Mouse (Mus musculus) CH12.LX (cell line): Measurements from ENCODE around the gene Ccn1. TPM values are rescaled to one million over a fixed set of nuclear protein-coding genes. Genes with fewer than 3 reads are reported as not detected.

Experiments used
- DNase-seq: peaks from one replicate; pipeline ENCODE4 v3.0.0-alpha.2; 2013; ENCODE audit errors: extremely low read depth
- H3K27ac ChIP-seq: 2 replicates; pipeline ENCODE4 v1.5.1; 2012; ENCODE audit warnings: low read depth, mild to moderate bottlenecking, control low read depth, moderate library complexity; ENCODE audit not compliant: insufficient read depth
- H3K27me3 ChIP-seq: replicated peaks from 2 replicates; pipeline ENCODE3; 2012; ENCODE audit warnings: inconsistent platforms
- H3K36me3 ChIP-seq, 2 experiments: replicated peaks in 1 of 2; 2 replicates each; pipeline versions ENCODE3 to v1.6.1; 2012; ENCODE audit warnings: inconsistent platforms in 1 of 2, low read length in 1 of 2, mild to moderate bottlenecking in 1 of 2, mixed read lengths in 1 of 2, moderate library complexity in 1 of 2; ENCODE audit not compliant: control insufficient read depth in 1 of 2, insufficient read depth in 1 of 2
- H3K4me1 ChIP-seq, 2 experiments: 2 replicates each; pipeline ENCODE4 v1.6.1; 2012; ENCODE audit warnings: inconsistent platforms in 1 of 2, moderate library complexity in 1 of 2; ENCODE audit not compliant: insufficient read depth in 2 of 2, control insufficient read depth in 1 of 2
- H3K4me2 ChIP-seq: 2 replicates; pipeline ENCODE4 v1.6.1; 2012; ENCODE audit warnings: low read depth, mild to moderate bottlenecking, control low read depth; ENCODE audit not compliant: poor library complexity, insufficient read depth, severe bottlenecking
- H3K4me3 ChIP-seq, 3 experiments: fragments of 150-350 bp in 1 of 3; sonication (generic) in 1 of 3; replicated peaks in 1 of 3; 2 replicates each; pipeline versions ENCODE3 to v1.5.1; 2011 to 2012; ENCODE audit warnings: low read depth in 2 of 3, low read length in 2 of 3, mild to moderate bottlenecking in 2 of 3, moderate library complexity in 2 of 3, control low read depth in 1 of 3, improper control_type of control experiment in 1 of 3, inconsistent platforms in 1 of 3, mixed read lengths in 1 of 3; ENCODE audit not compliant: poor library complexity in 1 of 3
- H3K79me2 ChIP-seq: replicated peaks from 2 replicates; pipeline ENCODE4 v1.6.1; 2012; ENCODE audit warnings: mild to moderate bottlenecking, moderate library complexity; ENCODE audit not compliant: control insufficient read depth, poor library complexity, insufficient read depth, severe bottlenecking; ENCODE audit errors: extremely low read depth
- H3K9ac ChIP-seq: 2 replicates; pipeline ENCODE4 v1.6.1; 2012; ENCODE audit warnings: low read depth, mild to moderate bottlenecking, control low read depth, moderate library complexity; ENCODE audit not compliant: insufficient read depth
- H3K9me3 ChIP-seq: replicated peaks from 2 replicates; pipeline ENCODE3; 2012; ENCODE audit warnings: low read length, inconsistent platforms, mixed read lengths
- BHLHE40 ChIP-seq: IDR thresholded peaks from 2 replicates; pipeline ENCODE4 v1.6.1; 2011; ENCODE audit warnings: mild to moderate bottlenecking, low read depth, low read length, improper control_type of control experiment
- CHD1 ChIP-seq: IDR thresholded peaks from 2 replicates; pipeline ENCODE4 v1.6.1; 2012; ENCODE audit warnings: low read depth, low read length, improper control_type of control experiment, inconsistent platforms
- CHD2 ChIP-seq: IDR thresholded peaks from 2 replicates; pipeline ENCODE4 v1.6.1; 2011; ENCODE audit warnings: low read length, improper control_type of control experiment
- CTCF ChIP-seq, 2 experiments: IDR thresholded peaks in 1 of 2; conservative IDR thresholded peaks in 1 of 2; 2 replicates each; pipeline ENCODE4 v1.5.1; 2011 to 2012; ENCODE audit warnings: low read depth in 2 of 2, low read length in 2 of 2, improper control_type of control experiment in 1 of 2, inconsistent platforms in 1 of 2, mild to moderate bottlenecking in 1 of 2, moderate library complexity in 1 of 2
- JUN ChIP-seq: IDR thresholded peaks from 2 replicates; pipeline ENCODE4 v1.6.1; 2011; ENCODE audit warnings: low read depth, mild to moderate bottlenecking, low read length, improper control_type of control experiment, moderate library complexity; ENCODE audit not compliant: insufficient read depth
- JUND ChIP-seq: conservative IDR thresholded peaks from 2 replicates; pipeline ENCODE4 v1.6.1; 2011; ENCODE audit warnings: low read depth, low read length, improper control_type of control experiment
- KAT2A ChIP-seq: IDR thresholded peaks from 2 replicates; pipeline ENCODE4 v1.6.1; 2012; ENCODE audit warnings: low read length, improper control_type of control experiment, inconsistent platforms; ENCODE audit not compliant: insufficient replicate concordance
- MAFK ChIP-seq: IDR thresholded peaks from 2 replicates; pipeline ENCODE4 v1.6.1; 2011; ENCODE audit warnings: low read length, improper control_type of control experiment; ENCODE audit not compliant: insufficient replicate concordance
- MAX ChIP-seq: IDR thresholded peaks from 2 replicates; pipeline ENCODE4 v1.6.1; 2011; ENCODE audit warnings: low read length, improper control_type of control experiment
- MAZ ChIP-seq: IDR thresholded peaks from 2 replicates; pipeline ENCODE4 v1.6.1; 2012; ENCODE audit warnings: low read depth, mild to moderate bottlenecking, inconsistent platforms, low read length, improper control_type of control experiment, moderate library complexity
- MXI1 ChIP-seq: IDR thresholded peaks from 2 replicates; pipeline ENCODE4 v1.6.1; 2011; ENCODE audit warnings: mild to moderate bottlenecking, low read depth, low read length, improper control_type of control experiment
- MYC ChIP-seq: IDR thresholded peaks from 2 replicates; pipeline ENCODE4 v1.6.1; 2011; ENCODE audit warnings: low read depth, mild to moderate bottlenecking, improper control_type of control experiment, low read length
- NRF1 ChIP-seq: IDR thresholded peaks from 2 replicates; pipeline ENCODE4 v1.6.1; 2014; ENCODE audit warnings: low read depth, mild to moderate bottlenecking, inconsistent platforms, low read length, improper control_type of control experiment, moderate library complexity
- PAX5 ChIP-seq: IDR thresholded peaks from 2 replicates; pipeline ENCODE4 v1.6.1; 2012; ENCODE audit warnings: low read length, inconsistent platforms, mixed read lengths
- POLR2A ChIP-seq: IDR thresholded peaks from 2 replicates; pipeline ENCODE4 v1.6.1; 2011; ENCODE audit warnings: low read depth, mild to moderate bottlenecking, improper control_type of control experiment, low read length
- POLR2AphosphoS2 ChIP-seq: IDR thresholded peaks from 2 replicates; pipeline ENCODE4 v1.6.1; 2011; ENCODE audit warnings: low read depth, low read length, improper control_type of control experiment
- SMC3 ChIP-seq: IDR thresholded peaks from 2 replicates; pipeline ENCODE4 v1.6.1; 2011; ENCODE audit warnings: low read depth, low read length, improper control_type of control experiment
- USF2 ChIP-seq: conservative IDR thresholded peaks from 2 replicates; pipeline ENCODE4 v1.6.1; 2011; ENCODE audit warnings: low read depth, low read length, improper control_type of control experiment
- ZC3H11A ChIP-seq: IDR thresholded peaks from 2 replicates; pipeline ENCODE4 v1.6.1; 2012; ENCODE audit warnings: low read depth, mild to moderate bottlenecking, inconsistent platforms, low read length, improper control_type of control experiment
- dilution Hi-C: fragments of 300-500 bp; cut with MboI; formaldehyde crosslinking; loops from 2 replicates; pipeline ENCODE4 v1.14.3; 2020; ENCODE audit warnings: low sequenced_read_pairs; ENCODE audit not compliant: extremely low pct_unique_long_range_greater_than_20kb, extremely low pct_ligation_motif_present
- in situ Hi-C: fragments of 300-500 bp; cut with MboI; formaldehyde crosslinking; loops from 3 replicates; pipeline ENCODE4 v1.14.3; 2019; ENCODE audit warnings: low sequenced_read_pairs, low pct_ligation_motif_present, low pct_unique_long_range_greater_than_20kb, mixed read lengths
- polyA plus RNA-seq: library from polyadenylated mRNA; unstranded; fragments of >175 nt; gene quantifications from 2 replicates; pipeline ENCODE4 v1.2.1, GENCODE M21; 2012; ENCODE audit warnings: low read depth; ENCODE audit not compliant: insufficient read length
- total RNA-seq, 2 experiments: library from RNA; depleted of rRNA; stranded (reverse); fragments of 300-350 nt in 1 of 2; fragments of >200 nt in 1 of 2; gene quantifications; 2 replicates each; pipeline ENCODE4 v1.2.3; 2012 to 2014

The Ccn1 gene
- total and polyA plus RNA-seq, 3 experiments, result not detected

GRCm38 (mm10) chr3:145692037-145692436, 42.3 kb upstream of the Ccn1 start:
- 0 out of 4 replicates have a peak, but pooled peaks cover 0 to 2% of the 10 kb centered on the region in 2 experiments for H3K4me1 ChIP-seq
- H3K9me3 ChIP-seq, result no peaks in the 10 kb centered on the region
- no peak overlapping the region for H3K9ac ChIP-seq
- H3K36me3 ChIP-seq, result no peaks in the 10 kb centered on the region
- no peak overlapping the region for H3K4me3 ChIP-seq
- H3K4me2 ChIP-seq, result no peak overlapping the region
- no peaks in the 10 kb centered on the region for H3K79me2 ChIP-seq
- no peaks in the 10 kb centered on the region for H3K27me3 ChIP-seq
- DNase-seq, result no peak
- in situ Hi-C loops, result no loop called here
- no peak overlapping the region for H3K27ac ChIP-seq
- dilution Hi-C loops, result no loop called here
- no peak for TF ChIP-seq POLR2A
- no peak for TF ChIP-seq ZC3H11A
- TF ChIP-seq MAX, result no peak
- no peak for TF ChIP-seq CHD1
- no peak for TF ChIP-seq MXI1
- TF ChIP-seq MAZ, result no peak
- TF ChIP-seq SMC3, result no peak
- no peak for TF ChIP-seq MAFK
- no peak for TF ChIP-seq NRF1
- TF ChIP-seq CTCF (conservative IDR thresholded peaks at IDR 0.05 in 1 of 2, IDR thresholded peaks at IDR 0.05 in 1 of 2; ENCODE audit: low read depth in 2 of 2, low read length in 2 of 2), result no peak
- TF ChIP-seq USF2, result no peak
- TF ChIP-seq JUN, result no peak
- TF ChIP-seq POLR2AphosphoS2, result no peak
- TF ChIP-seq JUND, result no peak
- no peak for TF ChIP-seq MYC
- no peak for TF ChIP-seq KAT2A
- TF ChIP-seq BHLHE40, result no peak
- no peak for TF ChIP-seq CHD2

GRCm38 (mm10) chr3:145691415-145691814, 41.6 kb upstream of the Ccn1 start:
- H3K79me2 ChIP-seq, result no peaks in the 10 kb centered on the region
- H3K4me1 ChIP-seq, result 0 out of 4 replicates have a peak, but pooled peaks cover 0 to 2% of the 10 kb centered on the region in 2 experiments
- no peak for TF ChIP-seq MYC
- no peak for TF ChIP-seq CHD2
- TF ChIP-seq PAX5, result no peak
- no peak for DNase-seq
- no peak overlapping the region for H3K4me2 ChIP-seq
- H3K9me3 ChIP-seq, result no peaks in the 10 kb centered on the region
- H3K9ac ChIP-seq, result no peak overlapping the region
- no peaks in the 10 kb centered on the region for H3K27me3 ChIP-seq
- H3K27ac ChIP-seq, result no peak overlapping the region
- in situ Hi-C loops (no loop called here), dilution Hi-C loops (no loop called here)
- H3K4me3 ChIP-seq, result no peak overlapping the region
- no peaks in the 10 kb centered on the region for H3K36me3 ChIP-seq
